Mouse (Mus musculus): Measurements from ENCODE around the gene Cntnap5c. TPM values are rescaled to one million over a fixed set of nuclear protein-coding genes. Genes with fewer than 3 reads are reported as not detected.

Cntnap5c gene
- polyA plus RNA-seq, 1 experiment from 2014 or later = not detected

GRCm38 (mm10) chr17:58437443-58437842 lies 668.1 kb downstream of the Cntnap5c start:
- ATAC-seq (ENCODE audit: low read depth) = no peak
- H3K4me1 ChIP-seq (replicated peaks; ENCODE audit: control insufficient read depth, insufficient read depth, low read length) = no peaks in the 10 kb centered on the region
- H3K9ac ChIP-seq (ENCODE audit: low read length) = no peak overlapping the region
- no peaks in the 10 kb centered on the region for H3K9me3 ChIP-seq (ENCODE audit: control insufficient read depth, low read length)
- no peak overlapping the region for H3K4me3 ChIP-seq (ENCODE audit: low read length)
- H3K27me3 ChIP-seq (ENCODE audit: control insufficient read depth, insufficient read depth, low read depth, low read length) = no peaks in the 10 kb centered on the region
- H3K27ac ChIP-seq (ENCODE audit: low read length) = no peak overlapping the region
- no peak overlapping the region for H3K4me2 ChIP-seq (ENCODE audit: low read depth, low read length)
- H3K36me3 ChIP-seq (ENCODE audit: control insufficient read depth, insufficient read depth, low read length) = no peaks in the 10 kb centered on the region

Other genes with a start within 250 kb of the Cntnap5c start
- not detected in 2 replicates for gene Vmn2r120, start 224.1 kb upstream of the Cntnap5c start, polyA plus RNA-seq (2015; fragmentation: Nextera tagmentation; extraction: Ambion mirVana)
- gene Gm21834, start 27.4 kb upstream of the Cntnap5c start, polyA plus RNA-seq (2015; fragmentation: Nextera tagmentation; extraction: Ambion mirVana) = not detected in 2 replicates